Mouse (Mus musculus): ENCODE measurements around the gene Cygb. TPM values are rescaled to one million over a fixed set of nuclear protein-coding genes. Genes with fewer than 3 reads are reported as not detected.

Cygb gene
- polyA plus RNA-seq, 1 experiment, result 3.4 TPM

DNA sequence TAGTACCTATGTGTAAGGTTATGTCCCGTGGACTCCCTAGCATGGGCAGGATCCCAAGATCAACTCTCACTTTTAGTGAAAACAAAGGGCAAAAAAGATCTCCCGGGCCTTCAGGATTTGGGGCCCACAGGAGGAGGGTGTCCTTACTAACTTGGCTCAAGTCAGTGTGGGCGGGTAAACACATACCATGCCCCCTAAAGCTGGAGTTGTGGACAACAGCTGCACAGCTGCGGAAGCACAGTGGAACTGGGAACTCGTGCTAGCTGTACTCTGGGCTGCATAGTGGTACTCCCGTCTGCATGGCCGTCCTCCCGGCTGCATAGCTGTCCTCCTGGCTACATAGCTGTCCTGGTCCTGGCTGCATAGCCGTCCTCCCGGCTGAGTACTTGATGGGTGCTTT, 4.1 kb upstream of the Cygb start:
- H3K27ac ChIP-seq (ENCODE audit: control insufficient read depth, insufficient read depth, low read depth, low read length, poor library complexity), result no peak overlapping the region
- H3K4me3 ChIP-seq (replicated peaks; ENCODE audit: control insufficient read depth, low read depth, low read length), result no peak overlapping the region
- H3K4me1 ChIP-seq (ENCODE audit: control insufficient read depth, insufficient read depth, low read length), result no peaks in the 10 kb centered on the region
- 80% methylated on average over 10 of the region's 10 CpGs for WGBS
- no peak for TF ChIP-seq POLR2A (IDR thresholded peaks at IDR 0.05; ENCODE audit: borderline replicate concordance, control insufficient read depth, low read depth, low read length)
- no peak for TF ChIP-seq CTCF (IDR thresholded peaks at IDR 0.05; ENCODE audit: control insufficient read depth, insufficient read depth, low read length)

- no peak overlapping the region for H3K27ac ChIP-seq (ENCODE audit: control insufficient read depth, insufficient read depth, low read depth, low read length, poor library complexity)
- no peaks in the 10 kb centered on the region for H3K4me1 ChIP-seq (ENCODE audit: control insufficient read depth, insufficient read depth, low read length)
- 26% methylated on average over 22 of the region's 22 CpGs for WGBS
- peak; percentile 47; the same call in 1 of the 2 replicates for TF ChIP-seq POLR2A (IDR thresholded peaks at IDR 0.05; ENCODE audit: borderline replicate concordance, control insufficient read depth, low read depth, low read length)
- no peak for TF ChIP-seq CTCF (IDR thresholded peaks at IDR 0.05; ENCODE audit: control insufficient read depth, insufficient read depth, low read length)
- peak overlapping the region; percentile 35 for H3K4me3 ChIP-seq (replicated peaks; ENCODE audit: control insufficient read depth, low read depth, low read length)
Measured at GRCm38 (mm10) chr11:116657311-116658223, 3.5 kb upstream of the Cygb start.

DNA sequence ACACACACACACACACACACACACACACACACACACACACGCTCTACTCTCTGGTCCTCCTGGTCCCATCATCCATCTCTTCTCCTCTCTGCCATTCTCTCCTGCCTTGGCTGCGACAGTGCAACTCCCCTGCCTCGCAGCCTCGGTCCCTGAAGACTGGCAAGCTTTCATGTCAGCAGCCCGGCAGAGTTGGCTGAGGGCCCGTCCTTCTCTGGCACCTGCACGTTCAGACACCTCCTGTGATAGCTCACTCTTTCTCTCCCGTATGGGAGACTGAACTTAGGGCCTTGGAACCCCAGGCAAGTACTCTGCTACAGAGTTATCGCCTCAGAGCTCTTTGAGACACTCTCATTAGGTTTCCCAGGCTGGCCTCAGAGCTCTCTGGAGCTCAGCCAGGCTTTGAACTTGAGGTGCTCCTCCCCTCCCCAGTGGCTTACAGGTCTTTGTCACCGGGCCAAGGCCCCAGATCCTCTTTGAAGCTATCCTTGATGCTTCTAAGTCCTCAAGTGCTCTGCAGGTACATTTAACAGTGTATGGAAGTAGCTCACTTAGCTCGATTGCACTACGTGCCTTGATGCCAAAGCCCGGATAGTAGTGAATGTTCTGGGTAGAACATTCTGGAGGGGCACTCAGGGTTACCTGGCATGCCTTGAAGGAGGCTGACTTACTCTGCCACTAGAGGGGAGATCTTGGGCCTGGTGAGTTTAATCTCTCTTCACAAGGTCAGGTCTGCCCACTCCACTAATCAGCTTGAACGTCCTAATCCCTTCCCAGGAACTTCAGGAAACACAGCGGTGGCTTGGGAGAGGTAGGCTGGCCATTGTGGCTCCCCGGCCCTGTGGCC, 2.5 kb upstream of the Cygb start:
- Histone ChIP-seq H3K27ac (ENCODE audit: control insufficient read depth, insufficient read depth, low read depth, low read length, poor library complexity) (no peak overlapping the region), H3K4me3 (replicated peaks; ENCODE audit: control insufficient read depth, low read depth, low read length) (no peak overlapping the region), H3K4me1 (ENCODE audit: control insufficient read depth, insufficient read depth, low read length) (no peaks in the 10 kb centered on the region)
- TF ChIP-seq CTCF (IDR thresholded peaks at IDR 0.05; ENCODE audit: control insufficient read depth, insufficient read depth, low read length) (no peak), POLR2A (IDR thresholded peaks at IDR 0.05; ENCODE audit: borderline replicate concordance, control insufficient read depth, low read depth, low read length) (no peak)
- 76% methylated on average over 16 of the region's 16 CpGs for WGBS

DNA sequence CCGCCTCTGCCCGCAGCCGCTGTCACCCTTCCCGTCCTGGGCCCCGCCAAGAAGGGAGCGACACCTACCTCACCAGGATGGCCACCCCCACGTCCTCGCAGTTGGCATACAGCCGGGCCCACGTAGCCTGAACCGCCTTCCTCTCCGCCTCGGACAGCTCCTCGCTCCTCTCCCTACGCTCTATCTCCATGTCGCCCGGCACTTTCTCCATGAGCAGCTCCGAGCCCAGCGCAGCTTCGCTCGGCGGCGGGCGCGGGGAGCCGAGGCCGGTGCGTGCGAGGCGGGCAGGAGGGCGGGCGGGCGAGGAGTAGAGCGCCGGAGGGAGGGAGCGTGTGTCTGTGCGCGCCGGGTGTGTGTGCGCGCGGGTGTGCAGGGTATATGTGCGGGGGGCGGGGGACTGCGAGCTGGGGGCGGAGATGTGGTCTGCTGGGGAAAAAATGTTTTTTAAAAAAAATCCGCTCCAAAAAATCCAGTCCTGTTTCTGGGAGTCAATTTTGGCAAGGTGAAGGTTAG, 348 bp downstream of the Cygb start:
- Histone ChIP-seq H3K4me1 (ENCODE audit: control insufficient read depth, insufficient read depth, low read length) (no peaks in the 10 kb centered on the region), H3K27ac (ENCODE audit: control insufficient read depth, insufficient read depth, low read depth, low read length, poor library complexity) (no peak overlapping the region), H3K4me3 (replicated peaks; ENCODE audit: control insufficient read depth, low read depth, low read length) (no peak overlapping the region)
- no peak for TF ChIP-seq CTCF (IDR thresholded peaks at IDR 0.05; ENCODE audit: control insufficient read depth, insufficient read depth, low read length)
- 0 out of 2 replicates have a peak, but pooled peaks have one; percentile 13 for TF ChIP-seq POLR2A (IDR thresholded peaks at IDR 0.05; ENCODE audit: borderline replicate concordance, control insufficient read depth, low read depth, low read length)
- 1% methylated on average over 47 of the region's 47 CpGs for WGBS

DNA sequence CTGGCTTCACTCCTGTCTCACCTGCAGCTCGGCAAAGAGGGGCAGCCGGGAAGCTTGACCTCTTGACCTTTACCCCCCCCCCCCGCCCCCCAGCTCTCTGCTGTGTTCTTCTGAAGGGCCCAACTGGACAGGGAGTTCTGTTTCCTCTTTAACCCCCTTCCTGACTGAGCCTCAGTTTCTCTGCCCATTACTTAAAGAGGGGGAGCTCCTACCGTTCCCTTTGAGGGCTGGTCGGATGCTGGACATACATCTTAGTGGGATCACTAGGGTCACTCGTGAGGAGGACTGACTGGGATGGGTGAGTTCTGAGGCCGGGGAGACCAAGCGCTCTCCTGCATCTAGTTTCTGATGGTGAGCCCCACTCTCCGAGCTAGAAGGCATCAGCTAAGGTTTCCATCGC, 879 bp downstream of the Cygb start, which contains the start of gene Prcd:
Prcd (plus strand) TSS at position 301 of the 400 bp plus-strand sequence.
- TF ChIP-seq POLR2A (IDR thresholded peaks at IDR 0.05; ENCODE audit: borderline replicate concordance, control insufficient read depth, low read depth, low read length) (no peak), CTCF (IDR thresholded peaks at IDR 0.05; ENCODE audit: control insufficient read depth, insufficient read depth, low read length) (no peak)
- WGBS, result 21% methylated on average over 10 of the region's 10 CpGs
- H3K4me3 ChIP-seq (replicated peaks; ENCODE audit: control insufficient read depth, low read depth, low read length), result no peak within 1 kb of the TSS
- H3K27ac ChIP-seq (ENCODE audit: control insufficient read depth, insufficient read depth, low read depth, low read length, poor library complexity), result no peak within 1 kb of the TSS
- no peaks in the 10 kb centered on the region for H3K4me1 ChIP-seq (ENCODE audit: control insufficient read depth, insufficient read depth, low read length)

DNA sequence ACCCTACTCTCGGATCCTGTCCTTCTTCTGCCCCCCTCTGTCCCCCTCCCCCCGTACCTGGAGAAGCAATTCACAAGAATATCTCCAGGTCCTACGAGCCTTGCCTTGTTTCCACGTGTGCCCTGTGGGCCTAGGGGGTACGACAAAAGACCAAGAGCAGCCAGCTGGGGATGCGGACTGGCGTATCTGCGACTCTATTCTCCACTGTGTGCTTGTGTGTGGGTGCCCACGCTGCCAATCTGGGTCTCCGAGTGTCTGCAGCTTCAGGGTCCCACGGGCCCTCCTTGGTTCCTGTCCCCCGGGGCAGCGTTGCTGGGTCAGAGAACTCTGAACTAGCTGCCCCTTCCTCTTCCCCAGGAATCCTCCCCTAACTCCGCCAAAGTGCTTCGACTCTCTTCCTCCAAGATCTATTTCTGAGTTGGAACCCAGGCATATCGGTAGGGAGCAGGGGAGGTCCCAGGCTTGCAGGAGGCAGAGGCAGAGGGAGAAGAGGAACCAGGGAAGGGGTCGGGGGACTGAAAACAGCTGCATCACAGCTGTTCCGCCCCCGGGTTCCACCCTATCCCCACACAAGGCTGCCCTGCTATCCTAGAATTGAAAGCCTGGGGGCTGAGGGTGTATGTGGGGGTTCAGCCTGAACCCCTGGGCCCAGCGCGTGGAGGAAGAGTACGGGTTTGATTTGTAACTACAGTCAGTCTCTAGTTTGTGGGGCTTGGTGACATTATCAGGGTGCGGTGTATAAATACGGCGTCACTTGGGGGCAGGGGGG, 1.6 kb downstream of the Cygb start:
- no peak overlapping the region for H3K4me3 ChIP-seq (replicated peaks; ENCODE audit: control insufficient read depth, low read depth, low read length)
- TF ChIP-seq CTCF (IDR thresholded peaks at IDR 0.05; ENCODE audit: control insufficient read depth, insufficient read depth, low read length) (no peak), POLR2A (IDR thresholded peaks at IDR 0.05; ENCODE audit: borderline replicate concordance, control insufficient read depth, low read depth, low read length) (no peak)
- no peak overlapping the region for H3K27ac ChIP-seq (ENCODE audit: control insufficient read depth, insufficient read depth, low read depth, low read length, poor library complexity)

GRCm38 (mm10) chr11:116651339-116651738, 2.8 kb downstream of the Cygb start:
- 41% methylated on average over 8 of the region's 8 CpGs for WGBS
- Histone ChIP-seq H3K4me1 (ENCODE audit: control insufficient read depth, insufficient read depth, low read length) (no peaks in the 10 kb centered on the region), H3K27ac (ENCODE audit: control insufficient read depth, insufficient read depth, low read depth, low read length, poor library complexity) (no peak overlapping the region), H3K4me3 (replicated peaks; ENCODE audit: control insufficient read depth, low read depth, low read length) (no peak overlapping the region)
- TF ChIP-seq CTCF (IDR thresholded peaks at IDR 0.05; ENCODE audit: control insufficient read depth, insufficient read depth, low read length), result no peak
- TF ChIP-seq POLR2A (IDR thresholded peaks at IDR 0.05; ENCODE audit: borderline replicate concordance, control insufficient read depth, low read depth, low read length), result no peak

More for the DNA sequence above, 1.6 kb downstream of the Cygb start:
- H3K4me1 ChIP-seq (ENCODE audit: control insufficient read depth, insufficient read depth, low read length), result no peaks in the 10 kb centered on the region
- 79% methylated on average over 25 of the region's 25 CpGs for WGBS

All from bone marrow, adult 2 months (tissue).